Mouse (Mus musculus) thymus, postnatal 36 days (tissue): Measurements from ENCODE around the gene Rps29.
"Not testable (repeated sequence)": the region's sequence is repeated elsewhere in the genome, so short reads cannot be mapped to it uniquely, and the experiment has no call there.

ENCODE experiments used
- DNase-seq, 2 experiments: peaks; one replicate each; pipeline ENCODE4 v3.0.0; 2022; ENCODE audit warnings: mixed read lengths in 2 of 2

Gene Rps29

GRCm38 (mm10) chr12:69177526-69177925 is 18.5 kb upstream of the Rps29 start:
- DNase-seq = no peak

- no peak for DNase-seq
Observed at GRCm38 (mm10) chr12:69175975-69176374, 17.0 kb upstream of the Rps29 start.

GRCm38 (mm10) chr12:69171307-69171706 is 12.3 kb upstream of the Rps29 start:
- DNase-seq = no peak

- peak; percentile 83 to 88 for DNase-seq
Observed at GRCm38 (mm10) chr12:69168461-69169106, 9.6 kb upstream of the Rps29 start, which contains the start of gene Lrr1. Gene Lrr1, plus strand, starts transcription at chr12:69168814.

- no peak for DNase-seq
Observed at GRCm38 (mm10) chr12:69167656-69168460, 8.9 kb upstream of the Rps29 start.

GRCm38 (mm10) chr12:69166861-69167581 is 8.0 kb upstream of the Rps29 start:
- not testable (repeated sequence) for DNase-seq

GRCm38 (mm10) chr12:69164904-69165303 is 5.9 kb upstream of the Rps29 start:
- DNase-seq = no peak

GRCm38 (mm10) chr12:69163586-69163985 is 4.6 kb upstream of the Rps29 start:
- not testable (repeated sequence) for DNase-seq

- DNase-seq = not testable (repeated sequence)
Observed at GRCm38 (mm10) chr12:69160677-69161076, 1.7 kb upstream of the Rps29 start.

GRCm38 (mm10) chr12:69159578-69159940 is 573 bp upstream of the Rps29 start:
- peak; percentile 25 to 29 for DNase-seq

- no peak for DNase-seq
Observed at GRCm38 (mm10) chr12:69158366-69158764, 621 bp downstream of the Rps29 start.

- no peak for DNase-seq
Observed at GRCm38 (mm10) chr12:69157107-69157506, 1.9 kb downstream of the Rps29 start.

GRCm38 (mm10) chr12:69156436-69156835 is 2.5 kb downstream of the Rps29 start:
- DNase-seq = no peak

- DNase-seq = no peak
Observed at GRCm38 (mm10) chr12:69155923-69156322, 3.1 kb downstream of the Rps29 start.

- DNase-seq = no peak
Observed at GRCm38 (mm10) chr12:69150049-69150448, 8.9 kb downstream of the Rps29 start.

GRCm38 (mm10) chr12:69147166-69147735 is 11.7 kb downstream of the Rps29 start:
- no peak for DNase-seq

GRCm38 (mm10) chr12:69143460-69143859 is 15.5 kb downstream of the Rps29 start:
- DNase-seq = no peak

- DNase-seq = no peak
Observed at GRCm38 (mm10) chr12:69139841-69140240, 19.1 kb downstream of the Rps29 start.

- DNase-seq = no peak
Observed at GRCm38 (mm10) chr12:69139201-69139600, 19.8 kb downstream of the Rps29 start.

GRCm38 (mm10) chr12:69131981-69132380 is 27.0 kb downstream of the Rps29 start:
- DNase-seq = peak; percentile 16 to 21

- no peak for DNase-seq
Observed at GRCm38 (mm10) chr12:69131267-69131666, 27.7 kb downstream of the Rps29 start.

- no peak for DNase-seq
Observed at GRCm38 (mm10) chr12:69130486-69130885, 28.5 kb downstream of the Rps29 start.

- DNase-seq = no peak
Observed at GRCm38 (mm10) chr12:69129634-69130310, 29.2 kb downstream of the Rps29 start.
